Mouse (Mus musculus) heart, embryonic 11.5 days (tissue): ENCODE results near the gene Otulin. TPM values are rescaled to one million over a fixed set of nuclear protein-coding genes. Genes with fewer than 3 reads are reported as not detected.

Experiments
- ATAC-seq: fragments of 200-750 bp; cut with Nextera tagmentation; replicated peaks from 2 replicates; pipeline ENCODE4 v1.8.0; 2017; ENCODE audit warnings: moderate library complexity; ENCODE audit not compliant: insufficient number of reproducible peaks, low FRiP score, low TSS enrichment
- H3K27ac ChIP-seq: fragments of 300-500 bp; sonication (generic); 2 replicates; pipeline ENCODE4 v1.5.1; 2014; ENCODE audit warnings: mild to moderate bottlenecking, low read depth, low read length
- H3K27me3 ChIP-seq: fragments of 300-500 bp; sonication (generic); 2 replicates; pipeline ENCODE4 v1.6.1; 2014; ENCODE audit warnings: mild to moderate bottlenecking, low read length, mixed read lengths; ENCODE audit not compliant: control insufficient read depth, insufficient read depth
- H3K36me3 ChIP-seq: fragments of 300-500 bp; sonication (generic); 2 replicates; pipeline ENCODE4 v1.6.1; 2014; ENCODE audit warnings: mild to moderate bottlenecking, low read length, moderate library complexity, mixed read lengths; ENCODE audit not compliant: control insufficient read depth, insufficient read depth
- H3K4me1 ChIP-seq: fragments of 300-500 bp; sonication (generic); 2 replicates; pipeline ENCODE4 v1.6.1; 2014; ENCODE audit warnings: low read length; ENCODE audit not compliant: control insufficient read depth, insufficient read depth
- H3K4me2 ChIP-seq: fragments of 300-500 bp; sonication (generic); 2 replicates; pipeline ENCODE4 v1.6.1; 2014; ENCODE audit warnings: mild to moderate bottlenecking, moderate library complexity
- H3K4me3 ChIP-seq: fragments of 300-500 bp; sonication (generic); 2 replicates; pipeline ENCODE4 v1.5.1; 2014; ENCODE audit warnings: low read depth, low read length
- H3K9ac ChIP-seq: fragments of 300-500 bp; sonication (generic); 2 replicates; pipeline ENCODE4 v1.6.1; 2014; ENCODE audit warnings: mild to moderate bottlenecking, low read depth, low read length, moderate library complexity
- H3K9me3 ChIP-seq: fragments of 300-500 bp; sonication (generic); replicated peaks from 2 replicates; pipeline ENCODE4 v1.6.1; 2016; ENCODE audit warnings: low read length; ENCODE audit not compliant: control insufficient read depth
- WGBS: fragments of 180-500 bp; shearing (Covaris S2); extraction: QIAGEN DNeasy Blood & Tissue Kit; methylation state at CpG from one replicate; pipeline ENCODE4 v1.1.7; 2014; ENCODE audit not compliant: insufficient replicate concordance; 5-methylcytosine and 5-hydroxymethylcytosine counted together
- polyA plus RNA-seq: library from polyadenylated mRNA; unstranded; fragments of >200 nt; fragmentation: Nextera tagmentation; extraction: Ambion mirVana; gene quantifications from 2 replicates; pipeline ENCODE4 v1.2.1, GENCODE M21; 2014

Otulin gene
- polyA plus RNA-seq, 1 experiment from 2014 or later: 26.7 TPM

- H3K9me3 ChIP-seq: no peaks in the 10 kb centered on the region
- no peak overlapping the region for H3K4me3 ChIP-seq
- H3K27ac ChIP-seq: no peak overlapping the region
- H3K36me3 ChIP-seq: peaks cover 4% of the 10 kb centered on the region
- H3K27me3 ChIP-seq: no peaks in the 10 kb centered on the region
- H3K9ac ChIP-seq: no peak overlapping the region
- H3K4me2 ChIP-seq: no peak overlapping the region
- peaks cover 16% of the 10 kb centered on the region for H3K4me1 ChIP-seq
- no peak for ATAC-seq
- WGBS: 78% methylated on average over 3 of the region's 3 CpGs
Observed at GRCm38 (mm10) chr15:27617227-27617626, 13.3 kb downstream of the Otulin start.

- ATAC-seq: no peak
- WGBS: 75% methylated on average over 4 of the region's 4 CpGs
- H3K9ac ChIP-seq: no peak overlapping the region
- no peak overlapping the region for H3K4me3 ChIP-seq
- H3K27me3 ChIP-seq: no peaks in the 10 kb centered on the region
- peaks cover 15% of the 10 kb centered on the region for H3K4me1 ChIP-seq
- no peaks in the 10 kb centered on the region for H3K9me3 ChIP-seq
- H3K4me2 ChIP-seq: no peak overlapping the region
- no peak overlapping the region for H3K27ac ChIP-seq
- peaks cover 7% of the 10 kb centered on the region for H3K36me3 ChIP-seq
Observed at GRCm38 (mm10) chr15:27616159-27616558, 14.3 kb downstream of the Otulin start.

- 0 out of 2 replicates have a peak, but pooled peaks have one; percentile 52 for ATAC-seq
- Histone ChIP-seq H3K9me3 (no peaks in the 10 kb centered on the region), H3K27me3 (no peaks in the 10 kb centered on the region), H3K4me3 (no peak overlapping the region), H3K36me3 (peaks cover 13% of the 10 kb centered on the region), H3K9ac (no peak overlapping the region), H3K4me1 (no peaks in the 10 kb centered on the region), H3K27ac (no peak overlapping the region), H3K4me2 (no peak overlapping the region)
- WGBS: 92% methylated on average over 4 of the region's 4 CpGs
Observed at GRCm38 (mm10) chr15:27613255-27613654, 17.2 kb downstream of the Otulin start.

DNA sequence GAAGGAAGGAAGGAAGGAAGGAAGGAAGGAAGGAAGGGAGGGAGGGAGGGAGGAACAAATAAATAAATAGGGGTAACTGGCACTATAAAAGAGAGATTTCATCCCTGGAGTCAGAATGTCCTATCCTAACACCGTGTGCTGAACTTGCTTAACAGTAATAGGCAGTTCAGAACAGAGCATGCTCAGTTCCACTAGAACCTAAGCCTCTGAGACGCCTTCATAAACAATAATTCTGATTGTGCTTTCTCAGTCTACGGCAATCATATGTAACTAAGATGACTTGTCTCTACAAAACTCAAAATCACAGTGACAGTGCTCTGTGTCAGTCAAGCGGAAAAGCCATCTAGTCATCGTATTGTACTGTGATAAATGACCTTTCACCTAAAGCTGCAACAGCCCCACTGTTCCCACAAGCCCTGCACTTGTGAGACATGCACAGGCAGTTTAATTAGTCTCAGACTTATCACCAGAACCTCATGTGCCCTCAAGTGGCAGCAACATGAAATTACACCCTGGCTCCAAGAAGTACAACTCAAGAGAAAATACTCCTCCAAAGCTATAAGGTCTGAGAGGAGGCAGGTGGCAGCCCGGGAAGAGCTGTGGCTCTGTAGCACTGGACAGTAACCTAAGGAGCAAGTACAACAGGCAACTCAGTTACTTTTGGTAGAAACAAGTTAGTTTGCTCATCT is 17.8 kb downstream of the Otulin start:
- H3K27me3 ChIP-seq: no peaks in the 10 kb centered on the region
- H3K4me1 ChIP-seq: no peaks in the 10 kb centered on the region
- H3K27ac ChIP-seq: no peak overlapping the region
- H3K9me3 ChIP-seq: no peaks in the 10 kb centered on the region
- H3K36me3 ChIP-seq: peaks cover 13% of the 10 kb centered on the region
- H3K4me2 ChIP-seq: no peak overlapping the region
- no peak for ATAC-seq
- H3K4me3 ChIP-seq: no peak overlapping the region
- no peak overlapping the region for H3K9ac ChIP-seq
- WGBS: 61% methylated on average over 6 of the region's 6 CpGs

GRCm38 (mm10) chr15:27609554-27609953 is 20.9 kb downstream of the Otulin start:
- WGBS: 82% methylated on average over 4 of the region's 4 CpGs

GRCm38 (mm10) chr15:27605252-27605651 is 25.2 kb downstream of the Otulin start:
- no peaks in the 10 kb centered on the region for H3K9me3 ChIP-seq
- H3K4me3 ChIP-seq: no peak overlapping the region
- 77% methylated on average over 3 of the region's 3 CpGs for WGBS
- H3K27me3 ChIP-seq: no peaks in the 10 kb centered on the region
- H3K9ac ChIP-seq: no peak overlapping the region
- H3K4me1 ChIP-seq: no peaks in the 10 kb centered on the region
- no peak overlapping the region for H3K27ac ChIP-seq
- H3K4me2 ChIP-seq: no peak overlapping the region
- H3K36me3 ChIP-seq: peaks cover 9% of the 10 kb centered on the region
- no peak for ATAC-seq

More at GRCm38 (mm10) chr15:27609554-27609953, 20.9 kb downstream of the Otulin start:
- H3K4me1 ChIP-seq: no peaks in the 10 kb centered on the region
- peaks cover 14% of the 10 kb centered on the region for H3K36me3 ChIP-seq
- no peaks in the 10 kb centered on the region for H3K27me3 ChIP-seq
- H3K9me3 ChIP-seq: no peaks in the 10 kb centered on the region
- ATAC-seq: no peak
- H3K9ac ChIP-seq: no peak overlapping the region
- no peak overlapping the region for H3K27ac ChIP-seq
- no peak overlapping the region for H3K4me3 ChIP-seq
- H3K4me2 ChIP-seq: no peak overlapping the region

DNA sequence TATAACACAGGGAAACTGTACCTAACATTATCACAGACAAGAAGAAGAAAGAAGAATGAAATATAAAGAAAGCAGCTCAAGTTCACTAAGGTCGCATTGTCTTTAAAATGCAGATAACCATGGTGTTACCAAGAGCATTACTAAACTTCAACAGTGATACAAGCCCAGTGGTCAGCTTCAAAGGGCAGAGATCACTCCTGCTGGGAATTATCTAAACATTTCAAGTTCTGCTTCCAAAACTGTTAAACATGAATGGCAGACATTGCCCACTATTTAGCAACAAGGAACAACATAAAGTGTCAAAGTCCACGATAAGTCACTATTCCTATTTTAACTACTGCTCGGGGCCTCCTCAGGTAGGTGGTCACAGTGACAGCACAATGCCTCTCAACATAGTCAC is 25.9 kb downstream of the Otulin start:
- no peak overlapping the region for H3K4me2 ChIP-seq
- H3K4me1 ChIP-seq: no peaks in the 10 kb centered on the region
- ATAC-seq: no peak
- no peak overlapping the region for H3K27ac ChIP-seq
- H3K27me3 ChIP-seq: no peaks in the 10 kb centered on the region
- WGBS: 85% methylated on average over 3 of the region's 3 CpGs
- H3K4me3 ChIP-seq: no peak overlapping the region
- H3K9ac ChIP-seq: no peak overlapping the region
- H3K36me3 ChIP-seq: peaks cover 9% of the 10 kb centered on the region
- no peaks in the 10 kb centered on the region for H3K9me3 ChIP-seq

GRCm38 (mm10) chr15:27600524-27600923 is 30.0 kb downstream of the Otulin start:
- H3K27me3 ChIP-seq: no peaks in the 10 kb centered on the region
- no peaks in the 10 kb centered on the region for H3K9me3 ChIP-seq
- no peak overlapping the region for H3K4me2 ChIP-seq
- no peak overlapping the region for H3K4me3 ChIP-seq
- H3K36me3 ChIP-seq: no peaks in the 10 kb centered on the region
- peaks cover 14% of the 10 kb centered on the region; the same call in 1 of the 2 replicates for H3K4me1 ChIP-seq
- no peak overlapping the region for H3K27ac ChIP-seq
- H3K9ac ChIP-seq: no peak overlapping the region
- 89% methylated on average over 5 of the region's 5 CpGs for WGBS
- no peak for ATAC-seq

GRCm38 (mm10) chr15:27598786-27599385 is 31.6 kb downstream of the Otulin start:
- ATAC-seq: no peak
- Histone ChIP-seq H3K4me2 (no peak overlapping the region), H3K9me3 (no peaks in the 10 kb centered on the region), H3K36me3 (0 out of 2 replicates have a peak, but pooled peaks cover 3% of the 10 kb centered on the region), H3K27me3 (no peaks in the 10 kb centered on the region), H3K9ac (no peak overlapping the region), H3K4me1 (peaks cover 14% of the 10 kb centered on the region; the same call in 1 of the 2 replicates), H3K4me3 (no peak overlapping the region), H3K27ac (no peak overlapping the region)
- 90% methylated on average over 13 of the region's 13 CpGs for WGBS
